In the genomic region with DNA sequence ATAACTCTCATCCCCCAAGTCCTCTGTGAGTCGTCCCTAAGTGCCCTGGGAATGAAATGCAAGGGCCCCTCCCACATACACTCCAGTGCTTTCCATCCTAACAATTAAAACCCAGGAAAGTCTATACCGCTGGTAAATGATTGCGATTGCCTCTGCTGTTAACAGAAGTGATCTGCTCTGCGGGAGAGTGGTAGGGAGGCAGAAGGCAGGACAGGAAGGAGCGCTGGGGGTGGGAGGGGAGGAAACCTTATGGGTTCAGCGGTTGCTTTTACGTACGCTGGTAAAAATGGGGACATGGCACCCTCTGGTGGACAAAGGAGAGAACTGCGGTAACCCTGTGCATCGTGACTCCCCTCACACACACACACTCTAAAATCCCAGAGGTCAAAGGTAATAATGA, we compare ENCODE assay signal across 8 mouse cellular contexts. TPM values are rescaled to one million over a fixed set of nuclear protein-coding genes. Genes with fewer than 3 reads are reported as not detected.
A peak's percentile ranks its signal among the peaks of the same experiment; 100 is the strongest.
DNase-seq lines count a peak whose midpoint lies in the region; ATAC-seq and TF ChIP-seq lines count a peak whose summit lies in the region.

No protein-coding gene starts in this region.

- DNase-seq in 3134 (ENCODE audit: extremely low read depth, insufficient read length, low spot score) (peak; percentile 67), ZHBTc4 (ENCODE audit: low read depth, low spot score) (peak; percentile 92)
- DNase-seq in gastrocnemius, postnatal 25 days, result peak; percentile 37
- peak; percentile 89 for DNase-seq in intestine, embryonic 14.5 days (ENCODE audit: low spot score)
- peak; percentile 89 for DNase-seq in limb, embryonic 11.5 days (ENCODE audit: low spot score)

- peak overlapping the region; percentile 26 for H3K4me3 ChIP-seq in cortical plate, adult 2 months (ENCODE audit: insufficient read depth, low read length)
- peak overlapping the region; percentile 35 for H3K4me3 ChIP-seq in intestine, embryonic 14.5 days (ENCODE audit: low read depth, low read length)
- peak overlapping the region; percentile 29 for H3K4me3 ChIP-seq in limb, embryonic 11.5 days (ENCODE audit: low read depth, low read length)
- H3K4me3 ChIP-seq in midbrain, embryonic 13.5 days (replicated peaks), result peak overlapping the region; percentile 43
- H3K4me3 ChIP-seq in stomach, embryonic 14.5 days (ENCODE audit: low read depth, low read length), result peak overlapping the region; percentile 27

- 0% methylated on average over 10 of the region's 10 CpGs for WGBS in intestine, embryonic 14.5 days
- WGBS in limb, embryonic 11.5 days, result under 1% methylated on average over 10 of the region's 10 CpGs
- WGBS in midbrain, embryonic 13.5 days, result under 1% methylated on average over 10 of the region's 10 CpGs
- under 1% methylated on average over 10 of the region's 10 CpGs for WGBS in stomach, embryonic 14.5 days

- H3K27me3 ChIP-seq in intestine, embryonic 14.5 days (replicated peaks; ENCODE audit: control insufficient read depth, insufficient read depth, low read length), result no peaks in the 10 kb centered on the region
- no peaks in the 10 kb centered on the region for H3K27me3 ChIP-seq in limb, embryonic 11.5 days (ENCODE audit: control insufficient read depth, insufficient read depth, low read length)
- no peaks in the 10 kb centered on the region; the same call in 1 of the 2 replicates for H3K27me3 ChIP-seq in midbrain, embryonic 13.5 days
- no peaks in the 10 kb centered on the region for H3K27me3 ChIP-seq in stomach, embryonic 14.5 days (ENCODE audit: control insufficient read depth, insufficient read depth, low read length)

- no peak for TF ChIP-seq POLR2A in cortical plate, adult 2 months (IDR thresholded peaks at IDR 0.05; ENCODE audit: extremely low read depth, insufficient read depth, low read length)

- no peak overlapping the region for H3K27ac ChIP-seq in cortical plate, adult 2 months (ENCODE audit: insufficient read depth, low read length)
- no peak overlapping the region for H3K27ac ChIP-seq in intestine, embryonic 14.5 days (ENCODE audit: low read depth)
- H3K27ac ChIP-seq in limb, embryonic 11.5 days (replicated peaks; ENCODE audit: low read depth, low read length), result no peak overlapping the region
- no peak overlapping the region for H3K27ac ChIP-seq in midbrain, embryonic 13.5 days
- H3K27ac ChIP-seq in stomach, embryonic 14.5 days (ENCODE audit: low read length), result no peak overlapping the region

- peak; percentile 71 for ATAC-seq in intestine, embryonic 14.5 days (replicated peaks; ENCODE audit: low FRiP score, low TSS enrichment, low read depth)
- peak; percentile 79 for ATAC-seq in limb, embryonic 11.5 days (ENCODE audit: insufficient number of reproducible peaks, low FRiP score, low TSS enrichment, low read depth)
- peak; percentile 86 for ATAC-seq in midbrain, embryonic 13.5 days
- peak; percentile 76; the same call in 1 of the 2 replicates for ATAC-seq in stomach, embryonic 14.5 days (ENCODE audit: insufficient number of reproducible peaks, insufficient read depth, low FRiP score, low read depth)

- TF ChIP-seq CTCF in cortical plate, adult 2 months (IDR thresholded peaks at IDR 0.05; ENCODE audit: extremely low read depth, insufficient read depth, low read length), result peak; percentile 89

- H3K4me2 ChIP-seq in intestine, embryonic 14.5 days (ENCODE audit: low read length), result peak overlapping the region; percentile 70
- H3K4me2 ChIP-seq in limb, embryonic 11.5 days (ENCODE audit: low read depth, severe bottlenecking), result peak overlapping the region; percentile 72
- peak overlapping the region; percentile 73 for H3K4me2 ChIP-seq in midbrain, embryonic 13.5 days (replicated peaks)
- H3K4me2 ChIP-seq in stomach, embryonic 14.5 days (replicated peaks; ENCODE audit: low read depth, low read length), result peak overlapping the region; percentile 83

- no peaks in the 10 kb centered on the region for H3K4me1 ChIP-seq in cortical plate, adult 2 months (ENCODE audit: control insufficient read depth, insufficient read depth, low read length)
- H3K4me1 ChIP-seq in intestine, embryonic 14.5 days (replicated peaks; ENCODE audit: control insufficient read depth, insufficient read depth, low read length), result 0 out of 2 replicates have a peak, but pooled peaks cover 3% of the 10 kb centered on the region
- no peaks in the 10 kb centered on the region for H3K4me1 ChIP-seq in limb, embryonic 11.5 days (ENCODE audit: control insufficient read depth, insufficient read depth, low read length)
- H3K4me1 ChIP-seq in midbrain, embryonic 13.5 days (replicated peaks), result no peaks in the 10 kb centered on the region
- H3K4me1 ChIP-seq in stomach, embryonic 14.5 days (ENCODE audit: control insufficient read depth, insufficient read depth, low read length), result 0 out of 2 replicates have a peak, but pooled peaks cover 3% of the 10 kb centered on the region

- H3K36me3 ChIP-seq in intestine, embryonic 14.5 days (ENCODE audit: control insufficient read depth, insufficient read depth, low read length), result no peaks in the 10 kb centered on the region
- H3K36me3 ChIP-seq in limb, embryonic 11.5 days (ENCODE audit: control insufficient read depth, insufficient read depth, low read length), result no peaks in the 10 kb centered on the region
- no peaks in the 10 kb centered on the region for H3K36me3 ChIP-seq in midbrain, embryonic 13.5 days
- no peaks in the 10 kb centered on the region for H3K36me3 ChIP-seq in stomach, embryonic 14.5 days (ENCODE audit: control insufficient read depth, insufficient read depth, low read length)

- peak overlapping the region; percentile 41 for H3K9ac ChIP-seq in intestine, embryonic 14.5 days (ENCODE audit: low read length)
- H3K9ac ChIP-seq in limb, embryonic 11.5 days (ENCODE audit: low read length), result no peak overlapping the region
- H3K9ac ChIP-seq in midbrain, embryonic 13.5 days (replicated peaks), result peak overlapping the region; percentile 59
- H3K9ac ChIP-seq in stomach, embryonic 14.5 days (replicated peaks; ENCODE audit: low read depth, low read length), result no peak overlapping the region

- H3K9me3 ChIP-seq in intestine, embryonic 14.5 days (ENCODE audit: control insufficient read depth, low read length), result peaks cover 5% of the 10 kb centered on the region; the same call in 1 of the 2 replicates
- H3K9me3 ChIP-seq in limb, embryonic 11.5 days (ENCODE audit: control insufficient read depth, low read length), result no peaks in the 10 kb centered on the region
- 0 out of 2 replicates have a peak, but pooled peaks cover 3% of the 10 kb centered on the region for H3K9me3 ChIP-seq in midbrain, embryonic 13.5 days
- 0 out of 2 replicates have a peak, but pooled peaks cover 4% of the 10 kb centered on the region for H3K9me3 ChIP-seq in stomach, embryonic 14.5 days (ENCODE audit: control insufficient read depth, low read depth, low read length)

RNA-seq across cellular contexts. Expression of gene Pglyrp1, which starts 2.1 kb away (rescaled TPM):
- 15.7 and 16.0 TPM in 2 replicates for polyA plus RNA-seq in cortical plate, adult 2 months (2012; rRNA removed)
- total RNA-seq in gastrocnemius, postnatal 25 days (2021), result under 1 TPM; 0.51 to 0.67 TPM
- polyA plus RNA-seq in intestine, embryonic 14.5 days (2014; fragmentation: Nextera tagmentation; extraction: Ambion mirVana), result 17.7 and 26.7 TPM in 2 replicates
- 0.38 and 0.45 TPM in 2 replicates for polyA plus RNA-seq in limb, embryonic 11.5 days (2014; fragmentation: Nextera tagmentation; extraction: Ambion mirVana)
- polyA plus RNA-seq in midbrain, embryonic 13.5 days (2015; fragmentation: Nextera tagmentation; extraction: Ambion mirVana), result 9.2 and 12.8 TPM in 2 replicates
- polyA plus RNA-seq in stomach, embryonic 14.5 days (2014; fragmentation: Nextera tagmentation; extraction: Ambion mirVana), result 23.9 and 32.8 TPM in 2 replicates

RNA-seq across cellular contexts. Expression of gene Mill2, which starts 33.5 kb away (rescaled TPM):
- 2.5 and 2.6 TPM in 2 replicates for polyA plus RNA-seq in cortical plate, adult 2 months (2012; rRNA removed)
- 1 to 10 TPM; 2.8 to 3.4 TPM for total RNA-seq in gastrocnemius, postnatal 25 days (2021)
- 0.62 and 1.1 TPM in 2 replicates for polyA plus RNA-seq in intestine, embryonic 14.5 days (2014; fragmentation: Nextera tagmentation; extraction: Ambion mirVana)
- not detected in 2 replicates for polyA plus RNA-seq in limb, embryonic 11.5 days (2014; fragmentation: Nextera tagmentation; extraction: Ambion mirVana)
- 0.40 and 0.44 TPM in 2 replicates for polyA plus RNA-seq in midbrain, embryonic 13.5 days (2015; fragmentation: Nextera tagmentation; extraction: Ambion mirVana)
- 1.0 and 1.1 TPM in 2 replicates for polyA plus RNA-seq in stomach, embryonic 14.5 days (2014; fragmentation: Nextera tagmentation; extraction: Ambion mirVana)

RNA-seq across cellular contexts. Expression of gene Ccdc61, which starts 37.0 kb away (rescaled TPM):
- polyA plus RNA-seq in cortical plate, adult 2 months (2012; rRNA removed), result 14.7 and 15.8 TPM in 2 replicates
- total RNA-seq in gastrocnemius, postnatal 25 days (2021), result 1 to 10 TPM; 5.2 to 6.5 TPM
- 21.5 and 21.7 TPM in 2 replicates for polyA plus RNA-seq in intestine, embryonic 14.5 days (2014; fragmentation: Nextera tagmentation; extraction: Ambion mirVana)
- polyA plus RNA-seq in limb, embryonic 11.5 days (2014; fragmentation: Nextera tagmentation; extraction: Ambion mirVana), result 22.5 and 23.4 TPM in 2 replicates
- polyA plus RNA-seq in midbrain, embryonic 13.5 days (2015; fragmentation: Nextera tagmentation; extraction: Ambion mirVana), result 20.0 and 23.6 TPM in 2 replicates
- polyA plus RNA-seq in stomach, embryonic 14.5 days (2014; fragmentation: Nextera tagmentation; extraction: Ambion mirVana), result 18.5 and 21.7 TPM in 2 replicates

RNA-seq across cellular contexts. Expression of gene Psg17, which starts 51.8 kb away (rescaled TPM):
- polyA plus RNA-seq in cortical plate, adult 2 months (2012; rRNA removed), result 0.06 and 0.15 TPM in 2 replicates
- not detected for total RNA-seq in gastrocnemius, postnatal 25 days (2021)
- polyA plus RNA-seq in intestine, embryonic 14.5 days (2014; fragmentation: Nextera tagmentation; extraction: Ambion mirVana), result 0.27 TPM in 1 of 2 replicates, not detected in the other
- not detected in 2 replicates for polyA plus RNA-seq in limb, embryonic 11.5 days (2014; fragmentation: Nextera tagmentation; extraction: Ambion mirVana)
- polyA plus RNA-seq in midbrain, embryonic 13.5 days (2015; fragmentation: Nextera tagmentation; extraction: Ambion mirVana), result not detected in 2 replicates
- 0.23 and 0.27 TPM in 2 replicates for polyA plus RNA-seq in stomach, embryonic 14.5 days (2014; fragmentation: Nextera tagmentation; extraction: Ambion mirVana)

RNA-seq across cellular contexts. Expression of gene Nova2, which starts 52.4 kb away (rescaled TPM):
- 22.3 and 23.3 TPM in 2 replicates for polyA plus RNA-seq in cortical plate, adult 2 months (2012; rRNA removed)
- total RNA-seq in gastrocnemius, postnatal 25 days (2021), result 1 to 10 TPM; 1.7 to 2.1 TPM
- 0.66 and 0.75 TPM in 2 replicates for polyA plus RNA-seq in intestine, embryonic 14.5 days (2014; fragmentation: Nextera tagmentation; extraction: Ambion mirVana)
- 0.29 and 0.33 TPM in 2 replicates for polyA plus RNA-seq in limb, embryonic 11.5 days (2014; fragmentation: Nextera tagmentation; extraction: Ambion mirVana)
- 16.5 and 18.6 TPM in 2 replicates for polyA plus RNA-seq in midbrain, embryonic 13.5 days (2015; fragmentation: Nextera tagmentation; extraction: Ambion mirVana)
- polyA plus RNA-seq in stomach, embryonic 14.5 days (2014; fragmentation: Nextera tagmentation; extraction: Ambion mirVana), result 0.81 and 1.2 TPM in 2 replicates

Comparison
In these comparisons a context has a peak if more than half of its experiments do, and no peak if none do; other contexts are left out.
1. DNase-seq: peak in every context shown above with its lines; median percentile 92 in ZHBTc4; 89 in intestine, embryonic 14.5 days; 89 in limb, embryonic 11.5 days; 67 in 3134; 37 in gastrocnemius, postnatal 25 days.
2. H3K9ac ChIP-seq: peak in intestine, embryonic 14.5 days (single experiment) and midbrain, embryonic 13.5 days (single experiment); none in limb, embryonic 11.5 days (single experiment) and stomach, embryonic 14.5 days (single experiment).
3. Peak in every context shown above with its lines, with median percentiles within 50 percentile points of each other: H3K4me3 ChIP-seq, ATAC-seq and H3K4me2 ChIP-seq.